Mouse (Mus musculus): ENCODE data around the gene Lcmt1.

DNA sequence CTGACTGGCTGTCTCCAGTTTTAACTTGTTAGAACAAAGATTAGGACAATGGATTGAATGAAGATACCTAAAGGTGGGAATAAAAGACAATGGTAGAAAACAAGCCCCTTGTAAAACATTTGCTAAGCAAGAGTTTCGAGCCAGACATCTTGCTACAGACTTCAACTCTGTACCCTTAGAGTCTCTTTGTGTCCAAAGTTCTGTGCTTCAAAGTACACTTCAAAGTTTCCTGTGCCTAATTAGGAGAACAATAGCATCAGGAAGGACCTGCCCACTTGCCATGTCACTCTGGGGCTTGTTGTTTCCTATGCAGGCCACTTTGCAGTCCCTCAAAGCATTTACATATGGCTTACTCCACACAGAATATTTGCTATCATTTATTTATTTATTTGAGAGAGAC lies 33.3 kb upstream of the Lcmt1 start:
- TF ChIP-seq TAL1 (IDR thresholded peaks at IDR 0.05; ENCODE audit: low read length) = no peak
- no peak for TF ChIP-seq GATA1 (IDR thresholded peaks at IDR 0.05; ENCODE audit: low read length)

Measured in erythroblast, embryonic 14.5 days (primary cell).